Mouse (Mus musculus) kidney, postnatal 0 days (tissue): ENCODE measurements around the gene Tbc1d16. TPM values are rescaled to one million over a fixed set of nuclear protein-coding genes. Genes with fewer than 3 reads are reported as not detected.

ENCODE experiments used
- ATAC-seq: fragments of 200-750 bp; cut with Nextera tagmentation; replicated peaks from 2 replicates; pipeline ENCODE4 v1.8.0; 2017; ENCODE audit warnings: low read depth, moderate number of reproducible peaks, moderate TSS enrichment, moderate library complexity; ENCODE audit not compliant: low FRiP score
- DNase-seq: peaks from one replicate; pipeline ENCODE4 v3.0.0-alpha.2; 2016; ENCODE audit warnings: low spot score
- H3K27ac ChIP-seq: fragments of 300-500 bp; sonication (generic); 2 replicates; pipeline ENCODE4 v1.5.1; 2014; ENCODE audit warnings: mild to moderate bottlenecking
- H3K27me3 ChIP-seq: fragments of 300-500 bp; sonication (generic); 2 replicates; pipeline ENCODE4 v1.6.1; 2014; ENCODE audit warnings: low read length, mixed read lengths; ENCODE audit not compliant: insufficient read depth
- H3K36me3 ChIP-seq: fragments of 300-500 bp; sonication (generic); 2 replicates; pipeline ENCODE4 v1.6.1; 2014; ENCODE audit warnings: low read length, mixed read lengths; ENCODE audit not compliant: insufficient read depth
- H3K4me1 ChIP-seq: fragments of 300-500 bp; sonication (generic); replicated peaks from 2 replicates; pipeline ENCODE4 v1.6.1; 2014; ENCODE audit warnings: antibody characterized with exemption, low read length, mixed read lengths; ENCODE audit not compliant: insufficient read depth
- H3K4me2 ChIP-seq: fragments of 300-500 bp; sonication (generic); 2 replicates; pipeline ENCODE4 v1.6.1; 2014; ENCODE audit warnings: mild to moderate bottlenecking, low read length, moderate library complexity, mixed read lengths
- H3K4me3 ChIP-seq: fragments of 300-500 bp; sonication (generic); replicated peaks from 2 replicates; pipeline ENCODE4 v1.5.1; 2014; ENCODE audit warnings: low read depth, low read length
- H3K9ac ChIP-seq: fragments of 300-500 bp; sonication (generic); 2 replicates; pipeline ENCODE4 v1.6.1; 2014; ENCODE audit warnings: low read depth, low read length
- H3K9me3 ChIP-seq: fragments of 300-500 bp; sonication (generic); replicated peaks from 2 replicates; pipeline ENCODE4 v1.6.1; 2016; ENCODE audit warnings: low read length, inconsistent platforms, mixed read lengths
- CTCF ChIP-seq: IDR thresholded peaks from 2 replicates; pipeline ENCODE4 v1.5.1; 2016; ENCODE audit warnings: antibody characterized with exemption, low read depth, mild to moderate bottlenecking, moderate library complexity
- WGBS: fragments of 180-500 bp; shearing (Covaris S2); extraction: QIAGEN DNeasy Blood & Tissue Kit; methylation state at CpG from one replicate; pipeline ENCODE4 v1.1.7; 2014; 5-methylcytosine and 5-hydroxymethylcytosine counted together
- polyA plus RNA-seq: library from polyadenylated mRNA; unstranded; fragments of >200 nt; fragmentation: Nextera tagmentation; extraction: Ambion mirVana; gene quantifications from 2 replicates; pipeline ENCODE4 v1.2.1, GENCODE M21; 2015

Tbc1d16 gene
- polyA plus RNA-seq, 1 experiment from 2014 or later = 9.2 TPM

DNA sequence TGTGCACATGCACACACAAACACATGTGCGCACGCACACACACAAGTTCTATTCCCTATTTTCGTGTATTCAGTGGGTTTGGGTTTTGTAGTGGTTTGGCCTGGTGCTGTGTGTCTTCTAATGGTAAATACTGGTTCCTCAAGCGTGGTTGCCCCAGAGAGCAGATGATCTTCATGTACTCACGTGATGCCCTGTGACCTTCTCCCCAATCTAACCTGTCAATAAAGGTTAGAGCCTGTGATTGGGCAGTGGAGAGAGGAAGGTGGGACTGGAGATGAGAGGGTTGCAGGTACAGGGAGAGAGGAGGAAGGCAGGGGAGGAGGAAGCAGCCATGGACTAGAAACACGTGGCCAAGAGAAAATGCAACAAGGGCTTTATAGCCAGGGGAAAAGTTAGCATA lies 10.4 kb downstream of the Tbc1d16 start:
- Histone ChIP-seq H3K36me3 (no peaks in the 10 kb centered on the region), H3K27ac (no peak overlapping the region), H3K4me1 (peaks cover 38% of the 10 kb centered on the region), H3K4me3 (no peak overlapping the region), H3K27me3 (no peaks in the 10 kb centered on the region), H3K9me3 (no peaks in the 10 kb centered on the region), H3K4me2 (no peak overlapping the region), H3K9ac (no peak overlapping the region)
- DNase-seq (no peak), ATAC-seq (no peak)
- WGBS = 94% methylated on average over 6 of the region's 6 CpGs
- no peak for TF ChIP-seq CTCF

GRCm38 (mm10) chr11:119215905-119216507 lies 12.3 kb downstream of the Tbc1d16 start:
- 21% methylated on average over 9 of the region's 9 CpGs for WGBS
- H3K27me3 ChIP-seq = no peaks in the 10 kb centered on the region
- no peak overlapping the region for H3K4me3 ChIP-seq
- H3K9me3 ChIP-seq = no peaks in the 10 kb centered on the region
- H3K4me1 ChIP-seq = peaks cover 29% of the 10 kb centered on the region
- H3K4me2 ChIP-seq = peak overlapping the region; percentile 51
- ATAC-seq (peak; percentile 29), DNase-seq (peak; percentile 72)
- peak overlapping the region; percentile 86 for H3K27ac ChIP-seq
- peak overlapping the region; percentile 56; the same call in 1 of the 2 replicates for H3K9ac ChIP-seq
- no peak for TF ChIP-seq CTCF
- no peaks in the 10 kb centered on the region for H3K36me3 ChIP-seq

GRCm38 (mm10) chr11:119215038-119215904 lies 13.0 kb downstream of the Tbc1d16 start:
- Histone ChIP-seq H3K27me3 (no peaks in the 10 kb centered on the region), H3K4me1 (peaks cover 29% of the 10 kb centered on the region), H3K27ac (peak overlapping the region; percentile 86), H3K4me3 (0 out of 2 replicates have a peak overlapping the region, but pooled peaks have one; percentile 9), H3K36me3 (no peaks in the 10 kb centered on the region), H3K9me3 (no peaks in the 10 kb centered on the region), H3K9ac (peak overlapping the region; percentile 56; the same call in 1 of the 2 replicates), H3K4me2 (peak overlapping the region; percentile 51)
- WGBS = 4% methylated on average over 18 of the region's 18 CpGs
- DNase-seq (peak; percentile 86), ATAC-seq (peak; percentile 60)
- peak; percentile 59 for TF ChIP-seq CTCF

- H3K4me2 ChIP-seq = no peak overlapping the region
- no peaks in the 10 kb centered on the region for H3K9me3 ChIP-seq
- peaks cover 6% of the 10 kb centered on the region for H3K36me3 ChIP-seq
- H3K27me3 ChIP-seq = no peaks in the 10 kb centered on the region
- ATAC-seq (no peak), DNase-seq (no peak)
- H3K4me3 ChIP-seq = no peak overlapping the region
- TF ChIP-seq CTCF = no peak
- 57% methylated on average over 19 of the region's 19 CpGs for WGBS
- H3K4me1 ChIP-seq = peaks cover 29% of the 10 kb centered on the region
- no peak overlapping the region for H3K27ac ChIP-seq
- no peak overlapping the region for H3K9ac ChIP-seq
Observed at GRCm38 (mm10) chr11:119213166-119213885, 15.0 kb downstream of the Tbc1d16 start.

DNA sequence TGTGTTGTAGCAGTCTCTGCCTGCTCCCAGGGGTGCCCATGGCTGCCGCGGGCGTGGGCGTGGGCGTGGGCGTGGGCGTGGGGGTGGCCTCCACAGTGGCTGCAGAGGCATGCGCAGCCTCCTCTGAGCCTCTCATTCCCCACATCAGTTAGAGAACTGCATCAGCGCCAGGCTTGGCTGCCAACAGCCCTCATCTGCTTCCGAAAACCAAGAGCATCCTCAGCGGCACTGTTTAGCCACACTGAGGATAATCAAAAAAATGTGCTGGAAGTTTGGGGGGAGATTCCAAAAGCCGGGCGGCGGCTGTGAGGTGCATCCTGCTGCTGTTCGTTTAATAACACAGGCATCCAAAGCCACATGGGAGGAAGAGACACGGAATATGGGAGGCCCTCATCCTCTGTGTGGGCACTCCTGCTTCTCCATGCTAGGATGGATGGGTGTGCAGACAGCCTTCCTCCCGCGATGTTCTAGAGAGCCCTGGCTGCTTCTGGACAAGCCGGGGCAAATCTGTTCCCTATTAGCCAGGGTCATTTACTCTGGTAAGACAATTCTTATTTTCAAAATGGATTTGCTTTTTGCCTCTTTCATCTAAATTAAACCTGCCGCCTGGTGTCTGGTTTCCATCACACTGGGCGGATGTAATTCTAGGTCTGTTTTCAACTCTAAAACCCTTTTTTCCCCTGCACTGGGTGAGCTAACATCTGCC lies 16.5 kb downstream of the Tbc1d16 start:
- Histone ChIP-seq H3K4me2 (no peak overlapping the region), H3K27ac (no peak overlapping the region), H3K27me3 (no peaks in the 10 kb centered on the region), H3K4me3 (no peak overlapping the region), H3K4me1 (peaks cover 29% of the 10 kb centered on the region), H3K9me3 (no peaks in the 10 kb centered on the region), H3K9ac (no peak overlapping the region), H3K36me3 (peaks cover 14% of the 10 kb centered on the region)
- ATAC-seq = no peak
- WGBS = 86% methylated on average over 21 of the region's 21 CpGs
- no peak for TF ChIP-seq CTCF
- no peak for DNase-seq
